Mouse (Mus musculus) G1E (cell line): Measurements from ENCODE around the gene Olfr104-ps. TPM values are rescaled to one million over a fixed set of nuclear protein-coding genes. Genes with fewer than 3 reads are reported as not detected.

ENCODE experiments used
- ATAC-seq: 2 replicates; pipeline ENCODE4 v1.8.0; 2016; ENCODE audit warnings: mild to moderate bottlenecking; ENCODE audit not compliant: insufficient number of reproducible peaks, poor library complexity, low FRiP score, severe bottlenecking; ENCODE audit errors: extremely low read depth
- DNase-seq: peaks from one replicate; pipeline ENCODE4 v3.0.0; 2012; ENCODE audit warnings: low spot score
- H3K27me3 ChIP-seq: 2 replicates; pipeline ENCODE4 v1.6.1; 2012; ENCODE audit warnings: mild to moderate bottlenecking, low read length, inconsistent platforms; ENCODE audit not compliant: insufficient read depth
- H3K36me3 ChIP-seq: replicated peaks from 2 replicates; pipeline ENCODE3; 2012; ENCODE audit warnings: mild to moderate bottlenecking, inconsistent platforms
- H3K4me1 ChIP-seq: 2 replicates; pipeline ENCODE4 v1.6.1; 2012; ENCODE audit warnings: low read depth, low read length, inconsistent platforms, mixed read lengths; ENCODE audit not compliant: insufficient read depth
- H3K4me3 ChIP-seq: 2 replicates; pipeline ENCODE4 v1.5.1; 2012; ENCODE audit warnings: low read depth, mild to moderate bottlenecking, inconsistent platforms, low read length, moderate library complexity, mixed read lengths
- H3K9me3 ChIP-seq: replicated peaks from 2 replicates; pipeline ENCODE4 v1.6.1; 2012; ENCODE audit warnings: inconsistent platforms
- CTCF ChIP-seq: IDR thresholded peaks from 2 replicates; pipeline ENCODE4 v1.5.1; 2012; ENCODE audit warnings: low read depth, low read length, inconsistent platforms, mixed read lengths
- GATA1 ChIP-seq: IDR thresholded peaks from 2 replicates; pipeline ENCODE4 v1.6.1; 2012; ENCODE audit warnings: borderline replicate concordance, low read length, inconsistent platforms, mixed read lengths
- GATA2 ChIP-seq: IDR thresholded peaks from 2 replicates; pipeline ENCODE4 v1.6.1; 2012; ENCODE audit warnings: low read depth, low read length, inconsistent platforms, borderline replicate concordance
- POLR2AphosphoS5 ChIP-seq: IDR thresholded peaks from 2 replicates; pipeline ENCODE4 v1.6.1; 2012; ENCODE audit warnings: low read depth, low read length, inconsistent platforms; ENCODE audit not compliant: insufficient replicate concordance
- TAL1 ChIP-seq: conservative IDR thresholded peaks from 2 replicates; pipeline ENCODE4 v1.6.1; 2012; ENCODE audit warnings: low read depth, low read length, inconsistent platforms, mixed read lengths
- polyA plus RNA-seq: library from polyadenylated mRNA; stranded (reverse); fragments of >175 nt; gene quantifications from 2 replicates; pipeline ENCODE4 v1.2.3, GENCODE M21; 2012
- total RNA-seq, 2 experiments: library from RNA; stranded (forward) in 1 of 2; stranded (reverse) in 1 of 2; fragments of 200-1000 nt in 1 of 2; fragments of >200 nt in 1 of 2; fragmentation: Nextera tagmentation in 1 of 2; gene quantifications; 2 replicates each; pipeline ENCODE4 v1.2.3; 2014 to 2017

Olfr104-ps gene
- total and polyA plus RNA-seq, 3 experiments: 0.16 TPM; not detected in 2

DNA sequence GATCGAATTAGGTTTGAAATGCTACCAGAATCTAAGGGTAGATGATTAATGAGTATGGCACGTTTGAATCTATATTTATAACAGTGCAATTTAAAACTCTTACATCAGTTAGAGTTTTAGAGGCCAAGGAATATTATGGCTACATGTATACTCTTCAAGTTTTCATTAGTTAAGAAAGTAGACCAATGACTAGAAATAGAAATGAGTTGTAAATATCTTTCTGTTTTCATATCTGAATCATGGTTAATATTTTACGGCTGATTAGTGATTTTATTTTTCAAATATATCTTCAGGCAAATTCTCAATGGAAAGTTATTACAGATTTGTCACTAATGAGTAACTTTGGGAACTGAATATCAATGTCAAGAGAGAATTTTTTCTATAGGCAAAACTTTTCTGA is 39.5 kb downstream of the Olfr104-ps start, which contains the start of gene Olfr107:
TSS of gene Olfr107 (plus strand) at position 301 of the 400 bp plus-strand sequence.
- no peak for TF ChIP-seq GATA1
- TF ChIP-seq POLR2AphosphoS5: no peak
- TF ChIP-seq TAL1: no peak
- TF ChIP-seq GATA2: no peak
- TF ChIP-seq CTCF: no peak
- no peaks in the 10 kb centered on the region for H3K36me3 ChIP-seq
- no peak for DNase-seq
- no peaks in the 10 kb centered on the region for H3K9me3 ChIP-seq
- ATAC-seq: no peak
- H3K4me3 ChIP-seq: no peak within 1 kb of the TSS
- no peaks in the 10 kb centered on the region for H3K4me1 ChIP-seq
- H3K27me3 ChIP-seq: no peaks in the 10 kb centered on the region

DNA sequence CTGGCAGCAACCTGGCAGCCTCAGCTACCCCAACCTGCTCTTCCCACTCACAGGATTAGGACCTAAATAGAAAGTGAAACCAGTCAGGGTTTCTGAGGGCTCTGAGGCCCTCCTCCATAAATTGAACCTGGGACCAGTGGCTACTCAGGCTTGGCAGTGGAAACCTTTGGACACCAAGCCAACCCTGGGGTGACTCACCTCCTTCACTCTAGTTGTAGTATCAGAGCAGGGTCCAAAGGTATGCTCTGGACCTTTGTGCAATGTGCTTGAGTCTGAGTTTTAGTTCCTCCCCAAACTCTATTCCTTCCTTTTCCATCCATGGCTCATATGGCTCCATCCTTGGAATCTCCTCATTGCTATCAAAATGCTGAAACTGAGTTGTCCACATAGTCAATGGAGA is 54.0 kb downstream of the Olfr104-ps start:
- DNase-seq (no peak), ATAC-seq (no peak)
- Histone ChIP-seq H3K4me3 (no peak overlapping the region), H3K36me3 (no peaks in the 10 kb centered on the region), H3K9me3 (peaks cover 19% of the 10 kb centered on the region), H3K27me3 (no peaks in the 10 kb centered on the region), H3K4me1 (no peaks in the 10 kb centered on the region)
- no peak for TF ChIP-seq GATA1
- no peak for TF ChIP-seq CTCF
- no peak for TF ChIP-seq POLR2AphosphoS5
- TF ChIP-seq GATA2: no peak
- no peak for TF ChIP-seq TAL1

Other genes with a start within 250 kb of the Olfr104-ps start
Only the 20 nearest of the 24 such genes appear.
- gene Olfr93, start 198.1 kb upstream of the Olfr104-ps start, total RNA-seq (2014; fragmentation: Nextera tagmentation): not detected in 2 replicates
- gene Olfr93, start 198.1 kb upstream of the Olfr104-ps start, total RNA-seq (2017): 0.06 and 0.27 TPM in 2 replicates
- gene Olfr93, start 198.1 kb upstream of the Olfr104-ps start, polyA plus RNA-seq: not detected in 2 replicates
- not detected in 2 replicates for gene Ubd, start 165.7 kb upstream of the Olfr104-ps start, total RNA-seq (2014; fragmentation: Nextera tagmentation)
- gene Ubd, start 165.7 kb upstream of the Olfr104-ps start, total RNA-seq (2017): not detected in 2 replicates
- not detected in 2 replicates for gene Ubd, start 165.7 kb upstream of the Olfr104-ps start, polyA plus RNA-seq
- gene Olfr94, start 158.6 kb upstream of the Olfr104-ps start, total RNA-seq (2014; fragmentation: Nextera tagmentation): not detected in 2 replicates
- 0.06 and 0.11 TPM in 2 replicates for gene Olfr94, start 158.6 kb upstream of the Olfr104-ps start, total RNA-seq (2017)
- gene Olfr94, start 158.6 kb upstream of the Olfr104-ps start, polyA plus RNA-seq: not detected in 2 replicates
- gene Olfr95, start 146.5 kb upstream of the Olfr104-ps start, total RNA-seq (2014; fragmentation: Nextera tagmentation): not detected in 2 replicates
- under 0.01 and 0.05 TPM in 2 replicates for gene Olfr95, start 146.5 kb upstream of the Olfr104-ps start, total RNA-seq (2017)
- not detected in 2 replicates for gene Olfr95, start 146.5 kb upstream of the Olfr104-ps start, polyA plus RNA-seq
- gene Olfr96, start 139.4 kb upstream of the Olfr104-ps start, total RNA-seq (2014; fragmentation: Nextera tagmentation): not detected in 2 replicates
- 0.06 TPM in 1 of 2 replicates, not detected in the other for gene Olfr96, start 139.4 kb upstream of the Olfr104-ps start, total RNA-seq (2017)
- not detected in 2 replicates for gene Olfr96, start 139.4 kb upstream of the Olfr104-ps start, polyA plus RNA-seq
- not detected in 2 replicates for gene Olfr97, start 122.3 kb upstream of the Olfr104-ps start, total RNA-seq (2014; fragmentation: Nextera tagmentation)
- gene Olfr97, start 122.3 kb upstream of the Olfr104-ps start, total RNA-seq (2017): 0.11 and 0.35 TPM in 2 replicates
- not detected in 2 replicates for gene Olfr97, start 122.3 kb upstream of the Olfr104-ps start, polyA plus RNA-seq
- not detected in 2 replicates for gene Olfr98, start 95.8 kb upstream of the Olfr104-ps start, total RNA-seq (2014; fragmentation: Nextera tagmentation)
- gene Olfr98, start 95.8 kb upstream of the Olfr104-ps start, total RNA-seq (2017): not detected in 2 replicates
- gene Olfr98, start 95.8 kb upstream of the Olfr104-ps start, polyA plus RNA-seq: not detected in 2 replicates
- gene H2-M3, start 89.4 kb upstream of the Olfr104-ps start, total RNA-seq (2014; fragmentation: Nextera tagmentation): not detected in 2 replicates
- not detected in 2 replicates for gene H2-M3, start 89.4 kb upstream of the Olfr104-ps start, total RNA-seq (2017)
- not detected in 2 replicates for gene H2-M3, start 89.4 kb upstream of the Olfr104-ps start, polyA plus RNA-seq
- gene Olfr99, start 76.1 kb upstream of the Olfr104-ps start, total RNA-seq (2014; fragmentation: Nextera tagmentation): not detected in 2 replicates
- not detected in 2 replicates for gene Olfr99, start 76.1 kb upstream of the Olfr104-ps start, total RNA-seq (2017)
- gene Olfr99, start 76.1 kb upstream of the Olfr104-ps start, polyA plus RNA-seq: not detected in 2 replicates
- not detected in 2 replicates for gene Olfr101, start 55.3 kb upstream of the Olfr104-ps start, total RNA-seq (2014; fragmentation: Nextera tagmentation)
- 0.05 and 0.12 TPM in 2 replicates for gene Olfr101, start 55.3 kb upstream of the Olfr104-ps start, total RNA-seq (2017)
- not detected in 2 replicates for gene Olfr101, start 55.3 kb upstream of the Olfr104-ps start, polyA plus RNA-seq
- not detected in 2 replicates for gene Olfr102, start 42.5 kb upstream of the Olfr104-ps start, total RNA-seq (2014; fragmentation: Nextera tagmentation)
- gene Olfr102, start 42.5 kb upstream of the Olfr104-ps start, total RNA-seq (2017): 0.12 TPM in 1 of 2 replicates, not detected in the other
- not detected in 2 replicates for gene Olfr102, start 42.5 kb upstream of the Olfr104-ps start, polyA plus RNA-seq
- gene Olfr103, start 19.9 kb upstream of the Olfr104-ps start, total RNA-seq (2014; fragmentation: Nextera tagmentation): not detected in 2 replicates
- gene Olfr103, start 19.9 kb upstream of the Olfr104-ps start, total RNA-seq (2017): 0.05 TPM in 1 of 2 replicates, not detected in the other
- gene Olfr103, start 19.9 kb upstream of the Olfr104-ps start, polyA plus RNA-seq: not detected in 2 replicates
- not detected in 2 replicates for gene Olfr105-ps, start 19.5 kb downstream of the Olfr104-ps start, total RNA-seq (2014; fragmentation: Nextera tagmentation)
- gene Olfr105-ps, start 19.5 kb downstream of the Olfr104-ps start, total RNA-seq (2017): 0.06 and 0.11 TPM in 2 replicates
- not detected in 2 replicates for gene Olfr105-ps, start 19.5 kb downstream of the Olfr104-ps start, polyA plus RNA-seq
- not detected in 2 replicates for gene Olfr106-ps, start 30.8 kb downstream of the Olfr104-ps start, total RNA-seq (2014; fragmentation: Nextera tagmentation)
- not detected in 2 replicates for gene Olfr106-ps, start 30.8 kb downstream of the Olfr104-ps start, total RNA-seq (2017)
- not detected in 2 replicates for gene Olfr106-ps, start 30.8 kb downstream of the Olfr104-ps start, polyA plus RNA-seq
- gene Olfr107, start 39.6 kb downstream of the Olfr104-ps start, total RNA-seq (2014; fragmentation: Nextera tagmentation): not detected in 2 replicates
- 0.06 and 0.16 TPM in 2 replicates for gene Olfr107, start 39.6 kb downstream of the Olfr104-ps start, total RNA-seq (2017)
- not detected in 2 replicates for gene Olfr107, start 39.6 kb downstream of the Olfr104-ps start, polyA plus RNA-seq
- gene Olfr108, start 85.9 kb downstream of the Olfr104-ps start, total RNA-seq (2014; fragmentation: Nextera tagmentation): not detected in 2 replicates
- 0.11 TPM in 1 of 2 replicates, not detected in the other for gene Olfr108, start 85.9 kb downstream of the Olfr104-ps start, total RNA-seq (2017)
- not detected in 2 replicates for gene Olfr108, start 85.9 kb downstream of the Olfr104-ps start, polyA plus RNA-seq
- gene Olfr109, start 99.3 kb downstream of the Olfr104-ps start, total RNA-seq (2014; fragmentation: Nextera tagmentation): not detected in 2 replicates
- 0.05 and 0.06 TPM in 2 replicates for gene Olfr109, start 99.3 kb downstream of the Olfr104-ps start, total RNA-seq (2017)
- gene Olfr109, start 99.3 kb downstream of the Olfr104-ps start, polyA plus RNA-seq: not detected in 2 replicates
- not detected in 2 replicates for gene H2-M2, start 124.0 kb downstream of the Olfr104-ps start, total RNA-seq (2014; fragmentation: Nextera tagmentation)
- gene H2-M2, start 124.0 kb downstream of the Olfr104-ps start, total RNA-seq (2017): not detected in 2 replicates
- gene H2-M2, start 124.0 kb downstream of the Olfr104-ps start, polyA plus RNA-seq: not detected in 2 replicates
- gene Olfr110, start 132.9 kb downstream of the Olfr104-ps start, total RNA-seq (2014; fragmentation: Nextera tagmentation): not detected in 2 replicates
- gene Olfr110, start 132.9 kb downstream of the Olfr104-ps start, total RNA-seq (2017): not detected in 2 replicates
- gene Olfr110, start 132.9 kb downstream of the Olfr104-ps start, polyA plus RNA-seq: not detected in 2 replicates
- not detected in 2 replicates for gene Olfr111, start 148.4 kb downstream of the Olfr104-ps start, total RNA-seq (2014; fragmentation: Nextera tagmentation)
- 0.12 TPM in 1 of 2 replicates, not detected in the other for gene Olfr111, start 148.4 kb downstream of the Olfr104-ps start, total RNA-seq (2017)
- gene Olfr111, start 148.4 kb downstream of the Olfr104-ps start, polyA plus RNA-seq: not detected in 2 replicates